Mouse (Mus musculus) stomach, postnatal 0 days (tissue): ENCODE data around the gene Tesk2.

Experiments used
- CTCF ChIP-seq: IDR thresholded peaks from 2 replicates; pipeline ENCODE4 v1.5.1; 2016; ENCODE audit warnings: antibody characterized with exemption, low read depth, mild to moderate bottlenecking, moderate library complexity
- EP300 ChIP-seq: optimal IDR thresholded peaks from 2 replicates; pipeline ENCODE3; 2016; ENCODE audit warnings: antibody characterized with exemption

GRCm38 (mm10) chr4:116768510-116768909, 47.8 kb downstream of the Tesk2 start:
- no peak for TF ChIP-seq EP300
- no peak for TF ChIP-seq CTCF
